Mouse (Mus musculus): ENCODE data around the gene Mrgpre.

GRCm38 (mm10) chr7:143756125-143757026, 27.9 kb downstream of the Mrgpre start, which contains the start of gene Osbpl5:
- TF ChIP-seq EP300 (IDR thresholded peaks at IDR 0.05; ENCODE audit: low read depth in 1 of 2, low read length in 2 of 2) (no peak), BHLHE40 (IDR thresholded peaks at IDR 0.05; ENCODE audit: borderline replicate concordance, low read depth, low read length) (no peak), CHD2 (IDR thresholded peaks at IDR 0.05; ENCODE audit: low read length) (no peak), CTCF (IDR thresholded peaks at IDR 0.05 in 2 of 3, conservative IDR thresholded peaks at IDR 0.05 in 1 of 3; ENCODE audit: control insufficient read depth in 1 of 3, insufficient read depth in 1 of 3, low read depth in 2 of 3, low read length in 3 of 3, poor library complexity in 1 of 3, severe bottlenecking in 1 of 3) (no peak)

All from MEL (cell line).